Mouse (Mus musculus) liver, adult 2 months (tissue): ENCODE results near the gene Stat1. TPM values are rescaled to one million over a fixed set of nuclear protein-coding genes. Genes with fewer than 3 reads are reported as not detected.

Experiments used
- DNase-seq: peaks from one replicate; pipeline ENCODE4 v3.0.0-alpha.2; 2011; ENCODE audit warnings: low read depth, low spot score; ENCODE audit errors: extremely low read depth
- H3K27ac ChIP-seq: fragments of 200-500 bp; replicated peaks from 2 replicates; pipeline ENCODE4 v1.5.1; 2012; ENCODE audit warnings: low read depth, mild to moderate bottlenecking, control low read depth, inconsistent platforms, low read length; ENCODE audit not compliant: insufficient read depth
- H3K27me3 ChIP-seq: fragments of 200-500 bp; 2 replicates; pipeline ENCODE4 v1.6.1; 2012; ENCODE audit warnings: mild to moderate bottlenecking, moderate library complexity, low read length, inconsistent platforms; ENCODE audit not compliant: control insufficient read depth, insufficient read depth
- H3K36me3 ChIP-seq: fragments of 200-500 bp; 2 replicates; pipeline ENCODE4 v1.6.1; 2012; ENCODE audit warnings: low read length, inconsistent platforms; ENCODE audit not compliant: control insufficient read depth, insufficient read depth
- H3K4me1 ChIP-seq: fragments of 200-500 bp; 2 replicates; pipeline ENCODE4 v1.6.1; 2011; ENCODE audit warnings: low read length; ENCODE audit not compliant: control insufficient read depth, insufficient read depth
- H3K4me3 ChIP-seq: fragments of 200-500 bp; 2 replicates; pipeline ENCODE4 v1.5.1; 2011; ENCODE audit warnings: low read depth, mild to moderate bottlenecking, control low read depth, low read length, moderate library complexity; ENCODE audit not compliant: insufficient read depth
- H3K79me2 ChIP-seq: fragments of 200-500 bp; 2 replicates; pipeline ENCODE4 v1.6.1; 2012; ENCODE audit warnings: inconsistent platforms, mild to moderate bottlenecking, low read length, moderate library complexity; ENCODE audit not compliant: control insufficient read depth, insufficient read depth
- H3K9ac ChIP-seq: fragments of 200-500 bp; 2 replicates; pipeline ENCODE4 v1.6.1; 2012; ENCODE audit warnings: low read depth, mild to moderate bottlenecking, control low read depth, inconsistent platforms, low read length
- CTCF ChIP-seq: fragments of 200-500 bp; IDR thresholded peaks from 2 replicates; pipeline ENCODE4 v1.5.1; 2011; ENCODE audit warnings: low read depth, low read length, control low read depth
- POLR2A ChIP-seq: fragments of 200-500 bp; IDR thresholded peaks from 2 replicates; pipeline ENCODE4 v1.6.1; 2011; ENCODE audit warnings: low read length, control low read depth; ENCODE audit not compliant: insufficient read depth; ENCODE audit errors: extremely low read depth
- WGBS: fragments of 180-500 bp; shearing (Covaris S2); methylation state at CpG from one replicate; pipeline ENCODE4 v1.1.7; 2018; 5-methylcytosine and 5-hydroxymethylcytosine counted together
- polyA plus RNA-seq: library from polyadenylated mRNA; depleted of rRNA; stranded (reverse); fragments of >200 nt; gene quantifications from 2 replicates; pipeline ENCODE4 v1.2.3, GENCODE M21; 2012; rRNA removed
- total RNA-seq: library from RNA; depleted of rRNA; stranded (reverse); fragments of >200 nt; gene quantifications from 2 replicates; pipeline ENCODE4 v1.2.3, GENCODE M21; 2014; rRNA removed

The Stat1 gene
- total and polyA plus RNA-seq, 2 experiments, result 54.3 to 87.4 TPM

DNA sequence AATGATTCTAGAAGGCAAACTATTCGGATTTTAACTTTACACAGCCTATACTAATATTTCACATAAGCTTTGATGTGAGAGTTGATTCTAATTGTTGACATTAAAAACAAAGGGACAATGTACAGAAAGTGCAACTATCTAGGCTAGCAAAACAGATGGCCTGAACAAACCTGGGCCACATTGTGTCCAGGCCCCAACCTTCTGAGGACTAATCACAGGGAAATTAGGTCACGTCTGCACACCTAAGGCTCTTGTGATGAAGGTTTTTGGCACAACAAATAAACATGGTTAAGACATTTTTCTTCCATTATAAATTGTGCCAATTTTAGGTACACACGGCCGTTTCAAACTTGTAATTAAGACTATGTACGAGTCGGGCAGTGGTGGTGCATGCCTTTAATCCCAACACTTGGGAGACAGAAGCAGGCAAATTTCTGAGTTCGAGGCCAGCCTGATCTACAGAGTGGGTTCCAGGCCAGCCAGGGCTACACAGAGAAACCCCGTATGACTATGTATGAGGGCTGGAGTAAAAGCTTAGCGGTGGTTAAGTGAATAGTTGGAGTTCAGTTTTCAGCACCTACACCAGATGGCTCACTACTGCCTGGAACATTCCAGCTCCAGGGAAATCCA, 60.8 kb downstream of the Stat1 start:
- Histone ChIP-seq H3K27ac (no peak overlapping the region), H3K4me1 (no peaks in the 10 kb centered on the region), H3K27me3 (no peaks in the 10 kb centered on the region), H3K79me2 (no peaks in the 10 kb centered on the region), H3K4me3 (no peak overlapping the region), H3K36me3 (no peaks in the 10 kb centered on the region), H3K9ac (no peak overlapping the region)
- no peak for TF ChIP-seq POLR2A
- TF ChIP-seq CTCF, result no peak
- DNase-seq, result no peak
- WGBS, result 97% methylated on average over 9 of the region's 9 CpGs

DNA sequence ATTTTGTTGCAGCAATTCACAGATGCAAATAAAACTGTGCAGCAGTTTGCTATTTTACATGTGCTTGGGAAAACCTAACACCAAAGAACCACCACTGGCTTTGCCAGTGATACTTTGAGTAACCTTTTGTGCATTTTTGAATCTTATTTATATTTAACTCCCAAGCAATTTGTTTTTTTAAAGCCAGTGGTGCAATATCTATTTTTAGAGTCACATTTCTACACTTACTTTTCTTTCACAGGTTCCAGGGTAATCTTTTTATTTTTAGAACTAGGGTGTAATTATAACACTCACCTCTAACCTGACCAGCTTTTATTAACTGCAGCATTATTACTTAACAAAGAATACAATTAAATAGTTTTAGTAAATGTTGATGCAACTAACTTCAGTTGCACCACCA, 62.8 kb downstream of the Stat1 start:
- no peak for DNase-seq
- TF ChIP-seq CTCF (no peak), POLR2A (no peak)
- no peaks in the 10 kb centered on the region for H3K79me2 ChIP-seq

DNA sequence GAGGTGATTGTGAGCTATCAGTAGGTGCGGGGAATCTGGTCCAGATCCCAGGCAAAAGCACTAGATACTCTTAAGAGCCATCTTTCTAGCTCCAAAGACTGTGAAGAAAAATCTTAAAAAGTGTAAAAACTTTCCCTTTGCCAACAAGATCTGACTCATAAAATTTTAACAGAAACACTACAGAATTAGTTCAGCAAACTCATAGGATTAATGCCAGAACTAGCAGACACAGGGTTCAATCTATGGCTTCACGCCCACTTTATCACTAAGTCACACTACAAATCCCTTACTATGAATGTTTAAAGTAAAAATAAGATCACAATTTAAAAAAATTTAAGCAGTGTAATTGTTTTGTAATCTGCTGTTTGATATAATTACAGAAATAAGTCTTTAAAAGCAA, 63.8 kb downstream of the Stat1 start:
- no peak for DNase-seq
- H3K27me3 ChIP-seq, result no peaks in the 10 kb centered on the region
- no peak overlapping the region for H3K4me3 ChIP-seq
- H3K27ac ChIP-seq, result no peak overlapping the region
- no peaks in the 10 kb centered on the region for H3K79me2 ChIP-seq
- TF ChIP-seq CTCF (no peak), POLR2A (no peak)
- WGBS, result 89% methylated on average over 2 of the region's 2 CpGs
- no peak overlapping the region for H3K9ac ChIP-seq
- H3K36me3 ChIP-seq, result no peaks in the 10 kb centered on the region; the same call in 1 of the 2 replicates
- no peaks in the 10 kb centered on the region for H3K4me1 ChIP-seq

More for the DNA sequence above, 62.8 kb downstream of the Stat1 start:
- H3K36me3 ChIP-seq, result no peaks in the 10 kb centered on the region
- no peaks in the 10 kb centered on the region for H3K4me1 ChIP-seq
- H3K4me3 ChIP-seq, result no peak overlapping the region
- no peak overlapping the region for H3K9ac ChIP-seq
- no peak overlapping the region for H3K27ac ChIP-seq
- no peaks in the 10 kb centered on the region for H3K27me3 ChIP-seq

Other genes with a start within 250 kb of the Stat1 start
- gene Myo1b, start 203.4 kb upstream of the Stat1 start, total RNA-seq, result 158 and 176 TPM in 2 replicates
- gene Myo1b, start 203.4 kb upstream of the Stat1 start, polyA plus RNA-seq, result 35.1 and 41.7 TPM in 2 replicates
- 0.46 and 0.67 TPM in 2 replicates for gene Stat4, start 132.3 kb upstream of the Stat1 start, total RNA-seq
- 0.02 and 0.24 TPM in 2 replicates for gene Stat4, start 132.3 kb upstream of the Stat1 start, polyA plus RNA-seq
- 10.5 and 20.8 TPM in 2 replicates for gene Gls, start 113.8 kb downstream of the Stat1 start, total RNA-seq
- 1.0 and 1.2 TPM in 2 replicates for gene Gls, start 113.8 kb downstream of the Stat1 start, polyA plus RNA-seq